Mouse (Mus musculus): Measurements from ENCODE around the gene Ptgfr.

DNA sequence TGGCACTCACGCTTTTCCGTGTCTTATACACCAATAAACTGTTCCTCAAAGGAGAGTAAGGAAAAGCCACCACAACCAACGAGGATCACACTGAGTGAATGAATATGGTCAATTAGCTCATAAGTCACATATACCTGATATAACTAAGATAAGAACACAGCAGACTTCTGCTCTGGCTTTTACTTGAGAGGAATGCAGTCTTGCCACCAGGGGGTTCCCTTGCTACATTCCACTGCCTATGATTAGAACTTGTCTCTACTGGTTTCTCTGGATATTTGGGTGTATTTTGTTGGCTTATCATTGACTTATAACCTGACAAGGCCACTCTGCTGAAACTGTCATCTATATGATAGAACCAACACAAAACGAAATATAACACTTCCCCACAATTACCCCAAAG lies 62.3 kb downstream of the Ptgfr start:
- TF ChIP-seq POLR2A (IDR thresholded peaks at IDR 0.05; ENCODE audit: control insufficient read depth, extremely low read depth, insufficient read depth, low read length, poor library complexity) (no peak), CTCF (IDR thresholded peaks at IDR 0.05; ENCODE audit: borderline replicate concordance, control insufficient read depth, extremely low read depth, insufficient read depth, low read length, poor library complexity) (no peak)

Data from thymus, adult 2 months (tissue).